Mouse (Mus musculus): Measurements from ENCODE around the gene Ccdc124. TPM values are rescaled to one million over a fixed set of nuclear protein-coding genes. Genes with fewer than 3 reads are reported as not detected.
A peak's percentile ranks its signal among the peaks of the same experiment; 100 is the strongest.

The Ccdc124 gene
- polyA plus RNA-seq, 1 experiment: 142 TPM

GRCm38 (mm10) chr8:70880126-70880525 lies 6.4 kb upstream of the Ccdc124 start:
- H3K79me2 ChIP-seq (ENCODE audit: control insufficient read depth, insufficient read depth): no peaks in the 10 kb centered on the region
- no peaks in the 10 kb centered on the region for H3K27me3 ChIP-seq (ENCODE audit: control insufficient read depth, insufficient read depth, insufficient read length)
- TF ChIP-seq MYOD1 (IDR thresholded peaks at IDR 0.05; ENCODE audit: control insufficient read depth, insufficient read length, low read depth) (peak; percentile 37), CTCF (IDR thresholded peaks at IDR 0.05; ENCODE audit: control insufficient read depth, insufficient read depth, insufficient read length) (no peak)
- H3ac ChIP-seq (ENCODE audit: control insufficient read depth, insufficient read length, low read depth): no peak overlapping the region
- H3K36me3 ChIP-seq (ENCODE audit: control insufficient read depth, insufficient read depth): no peaks in the 10 kb centered on the region
- no peaks in the 10 kb centered on the region for H3K79me3 ChIP-seq (ENCODE audit: low read depth)
- H3K4me3 ChIP-seq (ENCODE audit: insufficient read depth, poor library complexity, severe bottlenecking): no peak overlapping the region

GRCm38 (mm10) chr8:70879500-70879899 lies 5.8 kb upstream of the Ccdc124 start:
- no peaks in the 10 kb centered on the region for H3K36me3 ChIP-seq (ENCODE audit: control insufficient read depth, insufficient read depth)
- H3K79me3 ChIP-seq (ENCODE audit: low read depth): no peaks in the 10 kb centered on the region
- no peak overlapping the region for H3K4me3 ChIP-seq (ENCODE audit: insufficient read depth, poor library complexity, severe bottlenecking)
- no peaks in the 10 kb centered on the region for H3K79me2 ChIP-seq (ENCODE audit: control insufficient read depth, insufficient read depth)
- no peak for TF ChIP-seq USF1 (IDR thresholded peaks at IDR 0.05; ENCODE audit: low read depth)
- TF ChIP-seq CTCF (IDR thresholded peaks at IDR 0.05; ENCODE audit: control insufficient read depth, insufficient read depth, insufficient read length): no peak
- H3K27me3 ChIP-seq (ENCODE audit: control insufficient read depth, insufficient read depth, insufficient read length): no peaks in the 10 kb centered on the region
- no peak overlapping the region for H3ac ChIP-seq (ENCODE audit: control insufficient read depth, insufficient read length, low read depth)

GRCm38 (mm10) chr8:70878178-70878577 lies 4.4 kb upstream of the Ccdc124 start:
- no peak for TF ChIP-seq USF1 (IDR thresholded peaks at IDR 0.05; ENCODE audit: low read depth)
- TF ChIP-seq MYOG (IDR thresholded peaks at IDR 0.05; ENCODE audit: control insufficient read depth, extremely low read depth, insufficient read length): no peak
- peak; percentile 67 for TF ChIP-seq MYOD1 (IDR thresholded peaks at IDR 0.05; ENCODE audit: control insufficient read depth, insufficient read length, low read depth)
- TF ChIP-seq FOSL1 (IDR thresholded peaks at IDR 0.05; ENCODE audit: insufficient read depth, low read length, poor library complexity, severe bottlenecking): no peak
- TF ChIP-seq MAX (IDR thresholded peaks at IDR 0.05): no peak
- no peak for TF ChIP-seq CTCF (IDR thresholded peaks at IDR 0.05; ENCODE audit: control insufficient read depth, insufficient read depth, insufficient read length)
- no peak for TF ChIP-seq CEBPB (IDR thresholded peaks at IDR 0.05; ENCODE audit: low read depth)

GRCm38 (mm10) chr8:70876382-70876781 lies 2.6 kb upstream of the Ccdc124 start:
- H3K4me3 ChIP-seq (ENCODE audit: insufficient read depth, poor library complexity, severe bottlenecking): no peak overlapping the region
- H3K27me3 ChIP-seq (ENCODE audit: control insufficient read depth, insufficient read depth, insufficient read length): no peaks in the 10 kb centered on the region
- no peaks in the 10 kb centered on the region for H3K36me3 ChIP-seq (ENCODE audit: control insufficient read depth, insufficient read depth)
- no peak overlapping the region for H3ac ChIP-seq (ENCODE audit: control insufficient read depth, insufficient read length, low read depth)
- H3K79me2 ChIP-seq (ENCODE audit: control insufficient read depth, insufficient read depth): peaks cover 18% of the 10 kb centered on the region
- TF ChIP-seq MYOG (IDR thresholded peaks at IDR 0.05; ENCODE audit: control insufficient read depth, extremely low read depth, insufficient read length) (no peak), CEBPB (IDR thresholded peaks at IDR 0.05; ENCODE audit: low read depth) (no peak), USF1 (IDR thresholded peaks at IDR 0.05; ENCODE audit: low read depth) (no peak), MAX (IDR thresholded peaks at IDR 0.05) (no peak), MYOD1 (IDR thresholded peaks at IDR 0.05; ENCODE audit: control insufficient read depth, insufficient read length, low read depth) (no peak), FOSL1 (IDR thresholded peaks at IDR 0.05; ENCODE audit: insufficient read depth, low read length, poor library complexity, severe bottlenecking) (no peak), CTCF (IDR thresholded peaks at IDR 0.05; ENCODE audit: control insufficient read depth, insufficient read depth, insufficient read length) (no peak)
- peaks cover 9% of the 10 kb centered on the region for H3K79me3 ChIP-seq (ENCODE audit: low read depth)

More at GRCm38 (mm10) chr8:70878178-70878577, 4.4 kb upstream of the Ccdc124 start:
- Histone ChIP-seq H3K79me3 (ENCODE audit: low read depth) (no peaks in the 10 kb centered on the region), H3K79me2 (ENCODE audit: control insufficient read depth, insufficient read depth) (peaks cover under 1% of the 10 kb centered on the region), H3ac (ENCODE audit: control insufficient read depth, insufficient read length, low read depth) (no peak overlapping the region), H3K36me3 (ENCODE audit: control insufficient read depth, insufficient read depth) (no peaks in the 10 kb centered on the region), H3K4me3 (ENCODE audit: insufficient read depth, poor library complexity, severe bottlenecking) (no peak overlapping the region), H3K27me3 (ENCODE audit: control insufficient read depth, insufficient read depth, insufficient read length) (no peaks in the 10 kb centered on the region)

GRCm38 (mm10) chr8:70874441-70874840 lies 706 bp upstream of the Ccdc124 start:
- no peaks in the 10 kb centered on the region for H3K36me3 ChIP-seq (ENCODE audit: control insufficient read depth, insufficient read depth)
- no peak overlapping the region for H3K4me3 ChIP-seq (ENCODE audit: insufficient read depth, poor library complexity, severe bottlenecking)
- H3K79me2 ChIP-seq (ENCODE audit: control insufficient read depth, insufficient read depth): peaks cover 27% of the 10 kb centered on the region
- H3K27me3 ChIP-seq (ENCODE audit: control insufficient read depth, insufficient read depth, insufficient read length): no peaks in the 10 kb centered on the region
- TF ChIP-seq MAX (IDR thresholded peaks at IDR 0.05) (no peak), FOSL1 (IDR thresholded peaks at IDR 0.05; ENCODE audit: insufficient read depth, low read length, poor library complexity, severe bottlenecking) (no peak)
- no peak overlapping the region for H3ac ChIP-seq (ENCODE audit: control insufficient read depth, insufficient read length, low read depth)
- H3K79me3 ChIP-seq (ENCODE audit: low read depth): peaks cover 9% of the 10 kb centered on the region

GRCm38 (mm10) chr8:70872643-70873363 lies 932 bp downstream of the Ccdc124 start:
- Histone ChIP-seq H3K4me3 (ENCODE audit: insufficient read depth, poor library complexity, severe bottlenecking) (peak overlapping the region; percentile 86), H3K79me3 (ENCODE audit: low read depth) (peaks cover 9% of the 10 kb centered on the region), H3ac (ENCODE audit: control insufficient read depth, insufficient read length, low read depth) (peak overlapping the region; percentile 85), H3K27me3 (ENCODE audit: control insufficient read depth, insufficient read depth, insufficient read length) (no peaks in the 10 kb centered on the region), H3K79me2 (ENCODE audit: control insufficient read depth, insufficient read depth) (peaks cover 27% of the 10 kb centered on the region), H3K36me3 (ENCODE audit: control insufficient read depth, insufficient read depth) (peaks cover under 1% of the 10 kb centered on the region)
- TF ChIP-seq MYOD1 (IDR thresholded peaks at IDR 0.05; ENCODE audit: control insufficient read depth, insufficient read length, low read depth) (no peak), MYOG (IDR thresholded peaks at IDR 0.05; ENCODE audit: control insufficient read depth, extremely low read depth, insufficient read length) (no peak), MAX (IDR thresholded peaks at IDR 0.05) (no peak), USF1 (IDR thresholded peaks at IDR 0.05; ENCODE audit: low read depth) (no peak), FOSL1 (IDR thresholded peaks at IDR 0.05; ENCODE audit: insufficient read depth, low read length, poor library complexity, severe bottlenecking) (no peak), CTCF (IDR thresholded peaks at IDR 0.05; ENCODE audit: control insufficient read depth, insufficient read depth, insufficient read length) (no peak), CEBPB (IDR thresholded peaks at IDR 0.05; ENCODE audit: low read depth) (no peak)
